Mouse (Mus musculus) retina, postnatal 7 days (tissue): ENCODE measurements around the gene Foxc2.

Source experiments
- DNase-seq: peaks from one replicate; pipeline ENCODE4 v3.0.0-alpha.2; 2012; ENCODE audit warnings: low read depth, low spot score

The Foxc2 gene

GRCm38 (mm10) chr8:121115948-121116347, at the start of gene Foxc2:
Gene Foxc2, plus strand, starts transcription at chr8:121116171.
- no peak for DNase-seq

GRCm38 (mm10) chr8:121071454-121071853, 44.5 kb upstream of the Foxc2 start:
- no peak for DNase-seq

- no peak for DNase-seq
These were observed 43.4 kb upstream of the Foxc2 start for GRCm38 (mm10) chr8:121072406-121073130.

- DNase-seq = no peak
These were observed 42.5 kb upstream of the Foxc2 start for GRCm38 (mm10) chr8:121073174-121074107.

- DNase-seq = no peak
These were observed 41.7 kb upstream of the Foxc2 start for GRCm38 (mm10) chr8:121074108-121074847.

GRCm38 (mm10) chr8:121074848-121075145, 41.2 kb upstream of the Foxc2 start:
- DNase-seq = no peak

GRCm38 (mm10) chr8:121075936-121076335, 40.0 kb upstream of the Foxc2 start:
- no peak for DNase-seq

GRCm38 (mm10) chr8:121076555-121076954, 39.4 kb upstream of the Foxc2 start:
- DNase-seq = no peak

- DNase-seq = no peak
These were observed 37.2 kb upstream of the Foxc2 start for GRCm38 (mm10) chr8:121078721-121079120.

- DNase-seq = no peak
These were observed 36.8 kb upstream of the Foxc2 start for GRCm38 (mm10) chr8:121079201-121079600.

GRCm38 (mm10) chr8:121079944-121080343, 36.0 kb upstream of the Foxc2 start:
- no peak for DNase-seq

GRCm38 (mm10) chr8:121080361-121081090, 35.4 kb upstream of the Foxc2 start:
- no peak for DNase-seq

- DNase-seq = no peak
These were observed 34.6 kb upstream of the Foxc2 start for GRCm38 (mm10) chr8:121081398-121081797.

GRCm38 (mm10) chr8:121082218-121083092, 33.5 kb upstream of the Foxc2 start:
- no peak for DNase-seq

- peak; percentile 45 for DNase-seq
These were observed 32.7 kb upstream of the Foxc2 start for GRCm38 (mm10) chr8:121083093-121083935.

- DNase-seq = no peak
These were observed 32.1 kb upstream of the Foxc2 start for GRCm38 (mm10) chr8:121083936-121084209.

- no peak for DNase-seq
These were observed 31.6 kb upstream of the Foxc2 start, which contains the start of gene Foxf1 for GRCm38 (mm10) chr8:121084210-121084951. Gene Foxf1, plus strand, starts transcription at chr8:121084386.

- DNase-seq = no peak
These were observed 31.0 kb upstream of the Foxc2 start for GRCm38 (mm10) chr8:121085011-121085410.

GRCm38 (mm10) chr8:121085561-121085960, 30.4 kb upstream of the Foxc2 start:
- DNase-seq = no peak
